Mouse (Mus musculus) ES-Bruce4 (cell line): ENCODE results near the gene 1700022I11Rik.

Source experiments
- CTCF ChIP-seq: IDR thresholded peaks from one replicate; pipeline ENCODE4 v1.8.1; 2011; ENCODE audit warnings: low read depth, low read length
- EP300 ChIP-seq: IDR thresholded peaks from 2 replicates; pipeline ENCODE4 v1.6.1; 2011; ENCODE audit warnings: low read depth, low read length; ENCODE audit not compliant: insufficient read depth
- POLR2A ChIP-seq: IDR thresholded peaks from one replicate; pipeline ENCODE4 v1.8.1; 2011; ENCODE audit warnings: low read length; ENCODE audit not compliant: insufficient read depth

- TF ChIP-seq POLR2A (no peak), CTCF (no peak), EP300 (no peak)
These were observed 48.7 kb upstream of the 1700022I11Rik start for GRCm38 (mm10) chr4:42920726-42921125.
